Comparison of ENCODE assay signal across 21 mouse cellular contexts in genomic region chr11:67237481-67238079, GRCm38 (mm10). TPM values are rescaled to one million over a fixed set of nuclear protein-coding genes. Genes with fewer than 3 reads are reported as not detected.
DNase-seq lines count a peak whose midpoint lies in the region; ATAC-seq and TF ChIP-seq lines count a peak whose summit lies in the region.
"Had no signal": no experiment of that assay in that cellular context is flagged by ENCODE, and none has a peak within 500 bp of the region (broad histone marks: within the 10 kb centered on the region; RNA-seq: fewer than 3 reads in every experiment).

TSS of gene Myh4 (plus strand) at chr11:67238029.

- H3K27ac ChIP-seq in hindbrain, postnatal 0 days: no peak within 1 kb of the TSS
- no peak within 1 kb of the TSS for H3K27ac ChIP-seq in hindbrain, embryonic 12.5 days
- H3K27ac ChIP-seq in gastrocnemius, adult 2 months: peak within 1 kb of the TSS; percentile 94
- no peak within 1 kb of the TSS for H3K27ac ChIP-seq in midbrain, postnatal 0 days (ENCODE audit: low read depth, low read length)
- no peak within 1 kb of the TSS for H3K27ac ChIP-seq in forebrain, embryonic 10.5 days
- H3K27ac ChIP-seq: embryonic facial prominence, embryonic 13.5 days; forebrain, embryonic 13.5 days; heart, embryonic 10.5 days; hindbrain, embryonic 13.5 days had no signal

- no peak within 1 kb of the TSS for H3K4me2 ChIP-seq in hindbrain, postnatal 0 days (ENCODE audit: low read depth, low read length)
- no peak within 1 kb of the TSS for H3K4me2 ChIP-seq in hindbrain, embryonic 12.5 days (replicated peaks)
- H3K4me2 ChIP-seq in midbrain, postnatal 0 days (ENCODE audit: low read depth, low read length, poor library complexity, severe bottlenecking): no peak within 1 kb of the TSS
- H3K4me2 ChIP-seq: embryonic facial prominence, embryonic 13.5 days; forebrain, embryonic 13.5 days; hindbrain, embryonic 13.5 days had no signal

- no peak for ATAC-seq in hindbrain, postnatal 0 days
- no peak for ATAC-seq in hindbrain, embryonic 12.5 days (ENCODE audit: low FRiP score)
- no peak for ATAC-seq in midbrain, postnatal 0 days (ENCODE audit: low FRiP score)
- ATAC-seq: forebrain, embryonic 13.5 days; intestine, embryonic 16.5 days had no signal

- H3K9me3 ChIP-seq in hindbrain, postnatal 0 days (ENCODE audit: low read length): no peaks in the 10 kb centered on the region
- no peaks in the 10 kb centered on the region for H3K9me3 ChIP-seq in hindbrain, embryonic 12.5 days (replicated peaks)
- H3K9me3 ChIP-seq in midbrain, postnatal 0 days (ENCODE audit: low read length): no peaks in the 10 kb centered on the region
- H3K9me3 ChIP-seq in forebrain, embryonic 10.5 days: no peaks in the 10 kb centered on the region
- H3K9me3 ChIP-seq: embryonic facial prominence, embryonic 13.5 days; forebrain, embryonic 13.5 days; heart, embryonic 10.5 days; hindbrain, embryonic 13.5 days had no signal

- TF ChIP-seq CTCF in hindbrain, postnatal 0 days (IDR thresholded peaks at IDR 0.05; ENCODE audit: low read depth): no peak
- no peak for TF ChIP-seq CTCF in gastrocnemius, adult 2 months (IDR thresholded peaks at IDR 0.05)
- no peak for TF ChIP-seq CTCF in midbrain, postnatal 0 days (IDR thresholded peaks at IDR 0.05)

- H3K36me3 ChIP-seq in hindbrain, postnatal 0 days (ENCODE audit: insufficient read depth, low read length): no peaks in the 10 kb centered on the region
- no peaks in the 10 kb centered on the region for H3K36me3 ChIP-seq in hindbrain, embryonic 12.5 days
- H3K36me3 ChIP-seq in midbrain, postnatal 0 days (ENCODE audit: insufficient read depth, low read length): no peaks in the 10 kb centered on the region
- H3K36me3 ChIP-seq in forebrain, embryonic 10.5 days (replicated peaks): no peaks in the 10 kb centered on the region
- H3K36me3 ChIP-seq: embryonic facial prominence, embryonic 13.5 days; heart, embryonic 10.5 days; hindbrain, embryonic 13.5 days had no signal

- no peak within 1 kb of the TSS for H3K9ac ChIP-seq in hindbrain, postnatal 0 days (replicated peaks; ENCODE audit: low read length)
- no peak within 1 kb of the TSS for H3K9ac ChIP-seq in hindbrain, embryonic 12.5 days
- H3K9ac ChIP-seq in midbrain, postnatal 0 days (replicated peaks; ENCODE audit: low read length, poor library complexity, severe bottlenecking): no peak within 1 kb of the TSS
- H3K9ac ChIP-seq: embryonic facial prominence, embryonic 13.5 days; forebrain, embryonic 13.5 days; hindbrain, embryonic 13.5 days had no signal

- no peaks in the 10 kb centered on the region for H3K4me1 ChIP-seq in hindbrain, postnatal 0 days (ENCODE audit: insufficient read depth, low read length)
- H3K4me1 ChIP-seq in hindbrain, embryonic 12.5 days: no peaks in the 10 kb centered on the region
- no peaks in the 10 kb centered on the region for H3K4me1 ChIP-seq in midbrain, postnatal 0 days (ENCODE audit: insufficient read depth, low read length)
- no peaks in the 10 kb centered on the region for H3K4me1 ChIP-seq in forebrain, embryonic 10.5 days
- H3K4me1 ChIP-seq: embryonic facial prominence, embryonic 13.5 days; forebrain, embryonic 13.5 days; heart, embryonic 10.5 days; hindbrain, embryonic 13.5 days had no signal

- intact Hi-C loops in gastrocnemius, adult 2 months (cut with DNase I): no loop called here

- 72% methylated on average over 5 of the region's 5 CpGs for WGBS in hindbrain, postnatal 0 days
- WGBS in hindbrain, embryonic 12.5 days: 80% methylated on average over 5 of the region's 5 CpGs
- WGBS in midbrain, postnatal 0 days: 69% methylated on average over 5 of the region's 5 CpGs
- WGBS in forebrain, embryonic 10.5 days: 86% methylated on average over 5 of the region's 5 CpGs

- H3K4me3 ChIP-seq in hindbrain, postnatal 0 days (ENCODE audit: low read length): no peak within 1 kb of the TSS
- no peak within 1 kb of the TSS for H3K4me3 ChIP-seq in hindbrain, embryonic 12.5 days
- H3K4me3 ChIP-seq in gastrocnemius, adult 2 months: peak within 1 kb of the TSS; percentile 70
- H3K4me3 ChIP-seq in midbrain, postnatal 0 days (ENCODE audit: low read depth, low read length): no peak within 1 kb of the TSS
- H3K4me3 ChIP-seq in forebrain, embryonic 10.5 days: no peak within 1 kb of the TSS
- H3K4me3 ChIP-seq: embryonic facial prominence, embryonic 13.5 days; forebrain, embryonic 13.5 days; heart, embryonic 10.5 days; hindbrain, embryonic 13.5 days had no signal

- no peaks in the 10 kb centered on the region for H3K27me3 ChIP-seq in hindbrain, postnatal 0 days (ENCODE audit: insufficient read depth, low read length)
- no peaks in the 10 kb centered on the region for H3K27me3 ChIP-seq in hindbrain, embryonic 12.5 days
- no peaks in the 10 kb centered on the region for H3K27me3 ChIP-seq in midbrain, postnatal 0 days (ENCODE audit: insufficient read depth, low read length)
- H3K27me3 ChIP-seq in forebrain, embryonic 10.5 days (ENCODE audit: poor library complexity, severe bottlenecking): no peaks in the 10 kb centered on the region
- H3K27me3 ChIP-seq: embryonic facial prominence, embryonic 13.5 days; forebrain, embryonic 13.5 days; hindbrain, embryonic 13.5 days had no signal

- DNase-seq in hindbrain, postnatal 0 days (ENCODE audit: low spot score): peak; percentile 5
- DNase-seq in gastrocnemius, adult 2 months: peak; percentile 59
- peak; percentile 52 for DNase-seq in gastrocnemius, postnatal 25 days
- DNase-seq in skeletal muscle tissue, adult 2 months (ENCODE audit: low read depth, low spot score): peak; percentile 95
- DNase-seq in midbrain, postnatal 0 days (ENCODE audit: low spot score): no peak
- no peak for DNase-seq in forebrain, embryonic 10.5 days (ENCODE audit: extremely low spot score, low spot score)
- DNase-seq: adrenal gland, adult 2 months; cerebellum, adult 11-12 months; cerebellum, adult 9-11 months; cerebellum, postnatal 36 days; heart, adult 18-20 months; heart, postnatal 10 days; heart, postnatal 4 days; kidney, adult 8-10 months had no signal

RNA-seq across cellular contexts. Expression of gene Myh4, which starts in this region (rescaled TPM):
- total RNA-seq in hindbrain, postnatal 0 days (2014; rRNA removed): not detected in 2 replicates
- polyA plus RNA-seq in hindbrain, postnatal 0 days (2015; fragmentation: Nextera tagmentation; extraction: Ambion mirVana): 0.03 and 0.08 TPM in 2 replicates
- polyA plus RNA-seq in hindbrain, embryonic 12.5 days (2016; fragmentation: Nextera tagmentation; extraction: Ambion mirVana): 0.18 TPM in 1 of 2 replicates, not detected in the other
- total RNA-seq in gastrocnemius, adult 2 months (2021): over 10,000 TPM; 14,648 to 28,741 TPM
- total RNA-seq in gastrocnemius, postnatal 25 days (2021): over 10,000 TPM; 20,146 to 24,206 TPM
- 0.11 and 0.19 TPM in 2 replicates for total RNA-seq in midbrain, postnatal 0 days (2014; rRNA removed)
- polyA plus RNA-seq in midbrain, postnatal 0 days (2015; fragmentation: Nextera tagmentation; extraction: Ambion mirVana): 0.07 and 0.10 TPM in 2 replicates
- polyA plus RNA-seq in forebrain, embryonic 10.5 days (2016; fragmentation: Nextera tagmentation; extraction: Ambion mirVana): not detected in 2 replicates
- total RNA-seq: adrenal gland, adult 2 months; heart, adult 18-20 months; heart, postnatal 10 days had no signal
- polyA plus RNA-seq: adrenal gland, adult 2 months; forebrain, embryonic 13.5 days; heart, embryonic 10.5 days; heart, embryonic 14.5 days; hindbrain, embryonic 13.5 days; intestine, embryonic 16.5 days had no signal

Comparison
In these comparisons a context has a peak if more than half of its experiments do, and no peak if none do; other contexts are left out.
1. RNA of gene Myh4 (total RNA-seq): 14,648 to 28,741 TPM in gastrocnemius, adult 2 months and 20,146 to 24,206 TPM in gastrocnemius, postnatal 25 days; 0.11 to 0.19 TPM in midbrain, postnatal 0 days and not detected in hindbrain, postnatal 0 days; every median in the first group is over 1,000 times any median in the second.
2. Peak in DNase-seq in hindbrain, postnatal 0 days; RNA of the gene not detected or under 1 TPM.
3. DNase-seq: peak in gastrocnemius, adult 2 months (single experiment), gastrocnemius, postnatal 25 days (single experiment) and skeletal muscle tissue, adult 2 months (single experiment); none in midbrain, postnatal 0 days (single experiment) and forebrain, embryonic 10.5 days (single experiment).